Mouse (Mus musculus) left cerebral cortex, adult 2 months (tissue): ENCODE measurements around the gene Arhgef3. TPM values are rescaled to one million over a fixed set of nuclear protein-coding genes. Genes with fewer than 3 reads are reported as not detected.

Experiments used
- DNase-seq, 2 experiments: peaks; one replicate each; pipeline ENCODE4 v3.0.0; 2021 to 2022; ENCODE audit warnings: low spot score in 2 of 2, mixed read lengths in 1 of 2; ENCODE audit errors: extremely low spot score in 1 of 2
- H3K27ac ChIP-seq: fragments of 200-600 bp; 2 replicates; pipeline ENCODE4 v1.8.1; 2022
- H3K4me3 ChIP-seq: fragments of 200-600 bp; 2 replicates; pipeline ENCODE4 v1.8.1; 2022
- CTCF ChIP-seq: fragments of 200-600 bp; IDR thresholded peaks from 2 replicates; pipeline ENCODE4 v1.8.1; 2022; ENCODE audit warnings: antibody characterized with exemption, mild to moderate bottlenecking, moderate library complexity
- intact Hi-C: fragments of 180-260 bp; cut with DNase I; formaldehyde crosslinking; loops from one replicate; pipeline ENCODE4 v1.15.1; 2025
- total RNA-seq, 2 experiments: library from RNA; stranded (reverse); gene quantifications; 2 replicates each; pipeline ENCODE4 v1.2.3; 2021

Arhgef3 gene
- total RNA-seq, 2 experiments from 2014 or later: 62.0 to 75.0 TPM

DNA sequence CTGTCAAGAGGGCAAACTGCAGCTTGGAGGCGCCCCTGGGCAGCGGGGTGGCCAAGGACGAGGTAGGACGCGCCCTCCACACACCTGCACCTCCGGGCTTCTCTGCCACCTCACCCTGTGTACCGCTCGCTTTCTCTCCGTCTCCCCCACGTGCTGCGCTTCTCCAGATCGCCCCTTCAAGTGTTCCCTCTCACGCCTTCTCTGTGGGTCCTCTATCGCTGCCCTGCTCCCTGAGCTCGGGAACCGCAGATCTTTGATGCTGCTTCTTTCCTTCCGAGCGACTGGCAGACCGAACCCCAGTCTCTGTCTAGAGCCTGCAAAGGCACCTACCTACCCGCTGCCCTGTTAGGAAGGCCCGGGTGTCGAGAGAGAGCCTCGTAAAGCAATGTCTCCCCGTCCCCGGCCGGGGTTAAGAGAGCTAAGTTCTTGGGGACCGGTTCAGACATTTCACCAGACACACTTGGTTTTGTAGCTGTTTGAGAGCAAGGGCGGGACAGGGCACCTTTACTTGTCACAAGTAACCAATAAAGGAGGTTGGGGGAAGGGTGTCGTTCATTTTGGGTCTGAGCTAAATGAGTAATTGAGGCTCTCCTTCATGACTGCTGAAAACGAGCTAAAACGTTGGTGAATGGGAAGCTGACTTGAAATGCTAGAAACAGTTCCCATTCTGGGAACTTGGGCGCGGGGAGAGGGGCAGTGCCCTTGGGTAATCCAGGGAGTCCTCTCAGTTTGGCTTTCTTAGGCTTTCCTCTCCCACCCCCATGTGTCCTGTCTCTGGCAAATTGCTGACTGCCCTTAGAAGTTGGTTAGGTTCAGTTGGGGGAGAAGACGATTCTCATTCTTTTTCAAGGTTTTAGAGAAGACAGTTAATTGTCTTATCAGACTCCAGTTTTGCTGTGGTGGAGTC is 221.8 kb downstream of the Arhgef3 start:
- TF ChIP-seq CTCF: no peak; the same call in 1 of the 2 replicates
- H3K4me3 ChIP-seq: peak overlapping the region; percentile 87
- intact Hi-C loops: loop anchor here (2.0 to 5.0 kb wide), 5 partner anchors 56 to 144 kb away; no protein-coding TSS in a partner anchor
- peak overlapping the region; percentile 93 for H3K27ac ChIP-seq
- peak; percentile 25 to 26 for DNase-seq

DNA sequence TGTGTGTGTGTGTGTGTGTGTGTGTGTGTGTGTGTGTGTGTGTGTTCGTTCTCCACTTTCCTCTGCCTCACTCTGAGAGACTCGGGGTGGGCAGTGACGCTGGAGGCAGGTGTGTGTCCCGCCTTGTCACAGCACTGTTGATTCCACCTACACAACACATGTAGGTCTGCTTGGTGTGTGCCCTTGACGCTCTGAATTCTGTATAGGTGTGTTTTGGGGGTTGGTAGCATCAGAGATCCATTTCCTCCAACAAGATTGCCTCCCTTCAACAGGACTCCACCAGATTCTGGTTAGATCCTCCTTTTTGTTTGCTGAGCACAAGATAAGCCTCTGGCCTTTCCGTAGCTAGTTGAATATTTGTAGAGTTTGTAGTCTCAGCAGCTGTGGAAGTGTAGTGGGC is 222.5 kb downstream of the Arhgef3 start:
- intact Hi-C loops: loop anchor here (2.0 to 5.0 kb wide), 5 partner anchors 55 to 144 kb away; no protein-coding TSS in a partner anchor
- H3K4me3 ChIP-seq: peak overlapping the region; percentile 87
- H3K27ac ChIP-seq: peak overlapping the region; percentile 69
- no peak for DNase-seq
- TF ChIP-seq CTCF: no peak

DNA sequence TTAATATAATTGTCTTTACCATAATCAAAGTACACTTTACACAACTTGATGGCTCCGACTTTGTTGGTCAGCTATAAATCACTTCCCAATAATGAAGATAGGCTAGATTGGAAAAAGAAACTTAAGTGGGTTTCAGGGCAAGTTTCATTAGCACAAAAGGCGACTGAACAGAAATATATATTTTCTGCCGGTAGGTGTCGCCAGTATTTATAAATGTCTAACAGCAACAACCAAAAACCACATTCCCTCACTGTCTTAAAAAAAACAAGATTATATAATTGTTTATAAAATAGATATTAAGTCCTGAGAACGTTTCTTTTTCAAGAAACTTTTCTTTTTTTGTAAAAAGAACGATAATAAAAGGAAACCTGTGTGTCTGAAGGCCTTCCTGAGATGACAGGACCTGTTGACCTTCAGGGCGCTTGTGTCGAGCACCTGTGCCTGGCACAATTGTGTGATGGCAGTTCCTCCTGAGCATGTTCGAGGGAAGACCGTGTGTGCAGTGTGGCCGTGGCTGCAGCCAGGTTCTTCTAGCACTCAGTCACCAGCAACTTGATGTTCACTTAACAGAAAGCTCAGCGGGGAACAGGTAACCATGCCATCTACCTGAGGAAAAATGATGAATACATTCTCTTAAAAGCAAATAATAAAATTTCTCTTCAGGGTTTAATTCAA is 223.5 kb downstream of the Arhgef3 start:
- Histone ChIP-seq H3K4me3 (peak overlapping the region; percentile 87), H3K27ac (peak overlapping the region; percentile 76)
- DNase-seq: peak; percentile 31 to 43
- TF ChIP-seq CTCF: peak; percentile 70
- intact Hi-C loops: loop anchor here (5.0 kb wide), 1 partner anchor 54 kb away; no protein-coding TSS in a partner anchor

DNA sequence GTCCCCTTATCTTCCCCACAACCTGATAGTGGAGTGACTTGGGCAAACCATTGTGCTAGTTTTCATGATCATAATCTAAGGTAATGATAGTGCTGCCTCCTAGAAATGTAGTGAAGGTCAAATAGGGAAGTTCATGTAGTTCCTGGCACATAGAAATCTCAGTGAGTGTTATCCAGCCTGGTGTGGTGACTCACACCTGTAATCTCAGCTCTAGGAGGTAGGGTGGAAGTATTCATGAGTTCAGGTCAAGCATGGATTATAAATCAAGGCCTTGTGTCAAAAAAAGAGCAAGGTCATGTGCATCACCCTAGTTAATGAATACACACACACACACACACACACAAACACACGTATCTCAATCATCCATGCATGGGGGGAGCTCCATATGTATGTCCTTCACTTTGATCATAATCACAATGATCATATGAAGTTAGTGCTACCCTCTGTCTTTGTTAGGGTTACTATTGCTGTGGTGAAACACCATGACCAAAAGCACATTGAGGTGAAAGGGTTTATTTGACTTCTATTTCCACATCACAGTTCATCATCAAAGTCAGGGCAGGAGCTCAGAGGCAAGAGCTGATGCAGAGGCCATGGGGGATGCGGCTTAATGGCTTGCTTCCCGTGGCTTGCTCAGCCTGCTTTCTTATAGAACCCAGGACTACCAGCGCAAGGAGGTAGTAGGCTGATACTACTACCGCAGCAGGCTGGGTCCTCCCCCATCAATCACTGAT is 226.2 kb downstream of the Arhgef3 start:
- DNase-seq: no peak
- no peak for TF ChIP-seq CTCF
- intact Hi-C loops: no loop called here

DNA sequence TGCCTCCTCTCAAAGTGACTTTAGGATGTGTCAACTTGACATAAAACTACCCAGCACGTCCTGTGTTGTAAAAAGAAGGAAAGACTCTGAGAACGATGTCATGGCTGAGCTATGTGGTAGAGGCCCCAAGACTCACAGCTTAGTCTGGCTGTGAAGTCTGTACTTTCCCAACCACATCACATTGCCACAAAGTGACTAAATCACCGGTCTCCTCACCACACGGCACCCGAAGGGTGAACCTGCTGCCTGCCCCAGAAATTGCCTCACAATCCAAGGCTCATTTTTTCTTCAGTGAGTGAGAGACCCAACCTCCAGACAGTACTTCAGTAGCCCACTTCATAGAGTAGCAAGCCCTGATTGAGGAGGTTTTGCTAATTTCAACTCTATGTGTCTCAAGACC is 226.8 kb downstream of the Arhgef3 start:
- H3K4me3 ChIP-seq: no peak overlapping the region
- TF ChIP-seq CTCF: no peak
- DNase-seq: no peak
- intact Hi-C loops: no loop called here
- no peak overlapping the region for H3K27ac ChIP-seq

More for the DNA sequence above, 226.2 kb downstream of the Arhgef3 start:
- H3K4me3 ChIP-seq: no peak overlapping the region
- H3K27ac ChIP-seq: no peak overlapping the region

DNA sequence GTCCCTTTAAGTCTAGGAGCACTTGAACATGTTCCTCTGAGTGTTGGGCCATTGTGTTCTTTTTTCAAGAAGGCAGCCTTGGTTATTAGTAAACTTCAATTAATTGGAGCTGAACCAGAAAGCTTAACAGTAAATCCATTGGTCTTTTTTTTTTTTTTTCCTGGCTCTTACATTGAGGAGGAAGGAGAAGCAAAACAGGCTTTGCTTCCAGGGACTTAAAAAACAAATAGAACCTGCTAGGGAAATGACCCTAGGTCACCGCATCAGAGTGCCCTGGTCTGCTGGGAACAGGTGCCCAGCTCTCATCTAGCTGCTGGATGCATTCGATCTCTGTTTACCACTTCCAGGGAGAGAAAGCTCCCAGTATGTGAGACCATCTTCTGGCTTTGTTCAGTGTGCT is 227.8 kb downstream of the Arhgef3 start:
- intact Hi-C loops: no loop called here
- no peak overlapping the region for H3K4me3 ChIP-seq

DNA sequence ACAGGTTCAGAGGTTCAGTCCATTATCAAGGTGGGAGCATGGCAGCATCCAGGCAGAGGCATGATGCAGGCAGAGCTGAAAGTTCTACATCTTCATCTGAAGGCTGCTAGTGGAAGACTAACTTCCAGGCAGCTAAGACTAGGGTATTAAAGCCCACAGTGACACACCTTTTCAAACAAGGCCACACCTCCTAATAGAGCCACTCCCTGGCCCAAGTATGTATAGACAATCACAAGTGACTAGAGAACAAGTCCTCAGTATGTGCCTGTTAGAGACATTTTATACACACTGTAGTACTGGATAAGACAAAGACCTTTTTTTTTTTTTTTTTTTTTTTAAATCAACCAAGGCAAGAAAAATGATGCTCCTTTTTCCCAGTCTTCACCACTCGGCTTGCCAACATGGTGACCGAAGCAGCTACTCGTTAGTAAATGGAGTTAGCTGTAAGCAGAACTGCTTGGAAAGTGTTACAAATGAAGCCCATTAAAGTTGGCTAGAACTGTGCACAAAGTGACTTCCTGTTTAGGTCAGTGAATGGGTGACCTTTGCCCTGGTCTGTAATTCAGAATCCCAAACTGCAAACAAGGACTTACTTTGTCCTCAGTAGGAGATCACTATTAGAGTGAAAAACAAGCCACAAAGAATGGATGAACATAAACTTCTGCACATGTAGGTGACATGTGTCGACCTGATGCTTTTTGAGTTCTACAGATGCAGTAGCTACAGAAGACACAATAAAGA is 229.7 kb downstream of the Arhgef3 start:
- TF ChIP-seq CTCF: no peak
- Histone ChIP-seq H3K4me3 (no peak overlapping the region), H3K27ac (no peak overlapping the region)
- intact Hi-C loops: no loop called here
- no peak for DNase-seq

More for the DNA sequence above, 227.8 kb downstream of the Arhgef3 start:
- TF ChIP-seq CTCF: no peak
- H3K27ac ChIP-seq: no peak overlapping the region
- no peak for DNase-seq

DNA sequence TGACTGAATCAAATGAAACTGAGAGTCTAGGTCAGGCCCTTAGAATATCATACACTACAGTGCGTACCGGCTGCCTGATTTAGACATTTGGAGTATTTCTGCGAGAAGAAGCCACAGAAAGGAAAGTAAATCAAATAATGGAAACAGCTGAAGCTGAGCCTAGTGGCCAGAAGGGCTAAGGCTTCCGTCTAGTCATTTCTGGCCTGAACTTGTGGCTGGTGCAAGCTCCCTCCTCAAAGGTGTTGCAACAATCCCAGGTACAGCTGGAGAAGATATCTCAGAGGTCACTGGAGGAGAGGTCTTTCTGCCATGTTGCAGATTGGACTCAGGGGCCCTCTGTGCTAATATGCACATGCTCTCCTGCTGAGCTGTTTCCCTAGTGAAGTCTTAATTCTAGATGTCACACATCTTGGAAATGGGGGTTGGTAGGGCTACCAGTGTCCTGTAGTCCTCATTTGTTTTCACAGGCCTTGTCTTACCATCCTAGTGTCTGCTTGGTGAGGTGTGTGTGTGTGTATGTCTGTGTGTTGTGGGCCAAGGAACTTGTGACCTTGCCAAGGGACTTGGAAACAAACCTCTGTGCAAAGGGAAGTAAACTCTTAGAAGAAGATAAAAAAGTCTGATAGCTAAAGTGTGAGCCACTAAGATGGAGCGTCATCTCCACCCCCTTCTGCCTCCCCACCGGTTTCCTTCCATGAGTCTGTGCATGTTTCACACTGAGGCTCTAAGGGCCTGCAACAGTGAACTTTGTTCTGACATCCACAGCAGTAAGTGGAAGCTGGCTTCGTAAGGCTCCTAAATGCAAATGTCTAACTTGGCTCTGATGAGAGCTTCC is 230.6 kb downstream of the Arhgef3 start:
- Histone ChIP-seq H3K27ac (no peak overlapping the region), H3K4me3 (no peak overlapping the region)
- DNase-seq: no peak
- TF ChIP-seq CTCF: no peak
- intact Hi-C loops: no loop called here

DNA sequence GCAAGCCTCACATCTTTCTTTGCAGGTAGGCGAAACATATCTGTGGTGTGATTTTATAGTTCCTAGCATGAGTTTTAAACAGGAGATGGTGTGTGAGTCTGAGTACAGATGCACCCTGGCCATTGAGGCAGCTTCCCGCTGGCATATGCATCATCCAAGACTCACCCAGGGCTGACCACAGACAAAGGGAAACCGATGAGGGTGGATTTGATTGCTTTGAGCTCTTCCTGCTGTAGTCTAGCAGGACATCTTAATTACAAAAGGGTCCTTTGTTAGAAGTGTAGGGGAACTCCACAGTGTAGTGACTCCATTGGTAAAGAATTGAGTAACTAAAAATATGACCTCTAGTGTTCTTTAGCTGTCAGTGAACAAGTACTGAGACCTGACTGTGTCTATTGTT is 232.5 kb downstream of the Arhgef3 start:
- Histone ChIP-seq H3K4me3 (no peak overlapping the region), H3K27ac (no peak overlapping the region)
- TF ChIP-seq CTCF: no peak; the same call in 1 of the 2 replicates
- no peak for DNase-seq
- intact Hi-C loops: no loop called here

DNA sequence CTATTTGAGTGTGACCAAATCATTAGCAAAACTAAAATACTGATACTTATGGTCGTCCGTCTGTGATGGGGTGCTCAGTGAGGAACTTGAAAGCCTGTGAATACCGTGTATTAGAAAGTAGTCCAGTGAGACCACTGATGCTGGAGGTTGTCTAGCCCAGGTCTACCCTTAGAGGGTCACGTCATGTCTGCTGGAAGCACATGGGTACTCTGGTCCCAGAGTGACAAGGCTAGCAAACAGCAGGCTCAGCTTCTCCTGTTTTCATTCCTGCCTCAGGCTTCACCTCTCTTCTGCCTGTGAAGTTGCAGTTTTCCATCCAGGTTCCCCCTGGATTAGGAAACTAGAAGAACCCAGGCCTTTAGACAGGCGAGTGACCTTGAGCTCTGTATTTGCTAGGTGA is 233.0 kb downstream of the Arhgef3 start:
- TF ChIP-seq CTCF: no peak
- Histone ChIP-seq H3K4me3 (no peak overlapping the region), H3K27ac (no peak overlapping the region; the same call in 1 of the 2 replicates)
- no peak for DNase-seq
- intact Hi-C loops: no loop called here
